Mouse (Mus musculus) macrophage (primary cell): ENCODE data around the gene Supt16. TPM values are rescaled to one million over a fixed set of nuclear protein-coding genes. Genes with fewer than 3 reads are reported as not detected.

Experiments used
- H3K27ac ChIP-seq: fragments of 350-480 bp; formaldehyde crosslinking; 2 replicates; pipeline ENCODE4 v1.9.0; 2021
- H3K36me3 ChIP-seq: fragments of 350-480 bp; formaldehyde crosslinking; 2 replicates; pipeline ENCODE4 v1.9.0; 2021; ENCODE audit errors: inconsistent target
- H3K4me3 ChIP-seq: fragments of 350-480 bp; formaldehyde crosslinking; 2 replicates; pipeline ENCODE4 v1.9.0; 2021; ENCODE audit errors: inconsistent target
- H3K79me2 ChIP-seq: fragments of 350-480 bp; formaldehyde crosslinking; 2 replicates; pipeline ENCODE4 v1.9.0; 2021; ENCODE audit errors: inconsistent target
- WGBS: methylation state at CpG from one replicate; pipeline ENCODE4 v1.1.7; 2026; ENCODE audit warnings: inconsistent platforms; ENCODE audit not compliant: missing documents; 5-methylcytosine and 5-hydroxymethylcytosine counted together
- polyA plus RNA-seq: library from polyadenylated mRNA; stranded (reverse); fragments of 250-400 nt; gene quantifications from 3 replicates; pipeline ENCODE4 v1.2.4, GENCODE M21; 2018; ENCODE audit warnings: inconsistent platforms

Supt16 gene
- polyA plus RNA-seq, 1 experiment from 2014 or later, result 74.0 TPM

DNA sequence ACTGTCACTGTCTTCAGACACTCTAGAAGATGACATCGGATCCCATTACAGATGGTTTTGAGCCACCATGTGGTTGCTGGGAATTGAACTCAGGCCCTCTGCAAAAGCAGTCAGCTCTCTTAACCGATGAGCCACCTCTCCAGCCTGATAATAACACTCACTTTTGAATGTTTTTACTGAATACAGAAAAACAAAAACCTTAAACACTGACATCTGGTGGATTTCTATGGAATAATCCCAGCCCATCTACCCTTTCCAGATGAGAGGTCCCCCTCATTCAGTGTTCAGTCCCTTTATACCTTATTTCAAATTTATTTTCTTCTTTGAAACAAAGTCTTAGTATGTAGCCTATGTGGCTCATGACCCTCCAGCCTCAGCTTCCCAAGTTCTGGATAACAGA lies 7.7 kb downstream of the Supt16 start:
- H3K79me2 ChIP-seq, result peaks cover 100% of the 10 kb centered on the region
- no peaks in the 10 kb centered on the region for H3K36me3 ChIP-seq
- WGBS, result 87% methylated on average over 2 of the region's 2 CpGs
- H3K27ac ChIP-seq, result no peak overlapping the region
- H3K4me3 ChIP-seq, result no peak overlapping the region

GRCm38 (mm10) chr14:52188788-52189187 lies 8.4 kb downstream of the Supt16 start:
- H3K79me2 ChIP-seq, result peaks cover 100% of the 10 kb centered on the region
- no peaks in the 10 kb centered on the region for H3K36me3 ChIP-seq
- WGBS, result 80% methylated on average over 1 of the region's 1 CpGs
- H3K27ac ChIP-seq, result no peak overlapping the region
- H3K4me3 ChIP-seq, result no peak overlapping the region

GRCm38 (mm10) chr14:52166571-52166970 lies 30.6 kb downstream of the Supt16 start:
- 23% methylated on average over 2 of the region's 2 CpGs for WGBS
- Histone ChIP-seq H3K4me3 (no peak overlapping the region), H3K79me2 (no peaks in the 10 kb centered on the region), H3K27ac (no peak overlapping the region), H3K36me3 (peaks cover 52% of the 10 kb centered on the region)

DNA sequence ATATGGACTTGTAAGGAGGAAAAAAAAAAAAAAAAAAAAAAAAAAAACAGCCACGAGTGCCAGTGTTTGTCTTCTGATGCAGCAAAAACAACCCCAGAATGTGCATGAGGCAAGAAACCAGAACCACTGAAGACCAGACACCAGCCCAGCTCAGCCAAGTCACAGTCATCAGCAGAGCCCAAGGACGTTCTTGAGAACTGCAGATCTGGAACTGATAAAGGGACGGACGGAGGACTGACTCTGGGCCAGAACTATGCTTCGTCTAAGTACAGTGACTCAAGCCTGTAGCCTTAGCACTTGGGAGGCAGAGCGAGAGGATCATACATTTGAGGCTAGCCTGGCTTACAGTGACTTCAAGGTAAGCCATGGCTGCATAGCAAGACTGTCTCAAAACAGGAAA lies 36.3 kb downstream of the Supt16 start:
- peaks cover 54% of the 10 kb centered on the region for H3K36me3 ChIP-seq
- WGBS, result 88% methylated on average over 5 of the region's 6 CpGs

DNA sequence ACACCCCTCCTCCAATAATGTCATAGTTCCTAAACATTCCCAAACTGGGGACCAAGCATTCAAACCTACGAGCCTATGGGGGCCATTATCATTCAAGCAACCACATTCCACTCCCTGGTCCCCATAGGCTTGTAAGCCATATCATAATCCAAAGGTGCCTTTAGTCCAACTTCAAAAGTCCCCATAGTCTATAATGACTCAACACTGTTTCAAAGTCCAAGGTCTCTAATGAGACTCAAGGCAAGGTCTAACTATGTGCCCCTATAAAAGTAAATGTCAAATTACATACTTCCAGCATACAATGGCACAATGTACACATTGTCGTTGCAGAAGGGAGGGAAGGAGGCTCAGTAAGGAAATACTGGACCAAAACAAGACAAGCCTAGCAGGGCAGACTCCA lies 42.2 kb downstream of the Supt16 start:
- WGBS, result 94% methylated on average over 2 of the region's 2 CpGs
- Histone ChIP-seq H3K79me2 (no peaks in the 10 kb centered on the region), H3K4me3 (no peak overlapping the region), H3K36me3 (peaks cover 6% of the 10 kb centered on the region), H3K27ac (no peak overlapping the region)

More for the DNA sequence above, 36.3 kb downstream of the Supt16 start:
- Histone ChIP-seq H3K27ac (no peak overlapping the region), H3K79me2 (no peaks in the 10 kb centered on the region), H3K4me3 (no peak overlapping the region)

- Histone ChIP-seq H3K27ac (no peak overlapping the region), H3K79me2 (no peaks in the 10 kb centered on the region), H3K36me3 (no peaks in the 10 kb centered on the region), H3K4me3 (no peak overlapping the region)
- 69% methylated on average over 3 of the region's 3 CpGs for WGBS
Measured at GRCm38 (mm10) chr14:52152613-52153012, 44.6 kb downstream of the Supt16 start.

DNA sequence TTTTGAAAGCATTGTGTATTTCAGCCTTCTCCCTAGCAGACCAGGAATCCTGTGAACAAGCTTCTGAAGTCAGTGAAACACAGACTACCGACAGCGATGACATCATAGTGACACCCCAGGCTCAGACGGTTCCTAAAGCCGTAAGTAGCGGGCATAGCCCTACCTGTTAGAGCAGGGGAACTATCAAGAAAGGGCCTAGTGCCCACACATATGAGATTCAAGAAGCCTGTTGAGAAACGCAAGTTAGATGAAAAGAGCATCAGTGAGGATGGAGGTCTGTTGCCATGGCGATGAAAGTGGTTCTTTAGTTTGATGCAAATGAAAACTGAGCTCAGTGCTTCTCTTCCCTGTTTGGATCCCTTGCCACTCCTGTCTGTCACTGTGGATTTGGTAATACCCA lies 45.0 kb downstream of the Supt16 start:
- Histone ChIP-seq H3K27ac (no peak overlapping the region), H3K4me3 (no peak overlapping the region), H3K36me3 (no peaks in the 10 kb centered on the region), H3K79me2 (no peaks in the 10 kb centered on the region)
- 96% methylated on average over 7 of the region's 7 CpGs for WGBS

DNA sequence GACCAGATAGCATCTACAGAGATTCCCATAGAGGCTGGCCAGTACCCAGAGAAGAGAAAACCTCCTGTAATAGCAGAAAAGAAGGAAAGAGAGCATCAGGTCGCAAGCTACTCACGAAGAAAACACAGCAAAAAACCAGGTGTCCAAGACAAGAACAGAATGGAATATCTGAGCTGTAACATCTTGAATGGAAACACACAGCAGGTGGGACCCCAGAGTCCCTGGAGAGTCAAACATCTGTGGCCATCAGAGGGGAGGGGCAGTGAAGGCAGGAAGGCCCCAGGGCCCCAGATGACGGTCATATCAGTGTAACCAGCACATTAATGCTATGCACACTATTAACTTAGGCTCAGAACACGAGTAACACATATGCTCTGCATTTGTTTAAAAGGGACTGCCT lies 47.3 kb downstream of the Supt16 start:
- H3K27ac ChIP-seq, result no peak overlapping the region
- no peak overlapping the region for H3K4me3 ChIP-seq
- no peaks in the 10 kb centered on the region for H3K79me2 ChIP-seq
- no peaks in the 10 kb centered on the region for H3K36me3 ChIP-seq
- WGBS, result 86% methylated on average over 4 of the region's 4 CpGs

DNA sequence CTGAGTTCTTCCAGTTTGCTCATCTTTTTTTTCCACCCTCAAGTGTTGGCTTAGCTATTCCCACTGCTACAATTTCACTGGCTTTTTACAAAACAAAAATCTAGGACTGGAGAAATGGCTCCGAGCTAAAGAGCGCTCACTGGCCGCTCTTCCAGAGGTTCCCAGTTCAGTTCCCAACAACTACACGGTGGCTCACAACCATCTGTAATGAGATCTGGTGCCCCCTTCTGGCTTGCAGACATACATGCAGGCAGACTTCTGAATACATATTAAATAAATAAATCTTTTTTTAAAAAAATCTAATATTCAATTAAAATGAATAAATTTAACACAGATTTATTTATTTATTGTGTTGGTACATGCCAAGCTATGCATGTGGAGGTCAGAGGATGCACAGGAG lies 50.7 kb downstream of the Supt16 start:
- 91% methylated on average over 4 of the region's 4 CpGs for WGBS
- H3K36me3 ChIP-seq, result no peaks in the 10 kb centered on the region

DNA sequence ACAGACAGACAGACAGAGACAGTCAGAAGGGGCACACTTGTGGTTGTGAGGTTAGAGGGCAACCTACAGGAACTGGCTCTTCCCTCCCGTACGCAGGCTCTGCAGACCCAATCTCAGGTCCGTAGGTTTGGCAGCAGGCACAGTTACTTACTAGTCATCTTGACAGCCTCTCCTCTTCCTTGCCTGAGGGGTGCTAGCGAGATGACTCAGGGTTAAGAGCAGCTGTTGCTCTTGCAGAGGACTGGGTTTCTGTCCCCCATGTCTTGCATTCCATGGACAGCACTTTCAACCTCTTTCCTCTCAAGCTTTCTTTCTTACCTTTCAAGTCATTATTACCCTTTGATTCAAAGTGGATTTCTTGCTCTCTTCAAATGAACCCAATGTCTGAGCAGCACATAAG lies 53.1 kb downstream of the Supt16 start:
- 71% methylated on average over 4 of the region's 4 CpGs for WGBS
- no peak overlapping the region for H3K27ac ChIP-seq
- H3K4me3 ChIP-seq, result no peak overlapping the region
- no peaks in the 10 kb centered on the region for H3K79me2 ChIP-seq
- no peaks in the 10 kb centered on the region for H3K36me3 ChIP-seq

More for the DNA sequence above, 50.7 kb downstream of the Supt16 start:
- Histone ChIP-seq H3K4me3 (no peak overlapping the region), H3K27ac (no peak overlapping the region), H3K79me2 (no peaks in the 10 kb centered on the region)

DNA sequence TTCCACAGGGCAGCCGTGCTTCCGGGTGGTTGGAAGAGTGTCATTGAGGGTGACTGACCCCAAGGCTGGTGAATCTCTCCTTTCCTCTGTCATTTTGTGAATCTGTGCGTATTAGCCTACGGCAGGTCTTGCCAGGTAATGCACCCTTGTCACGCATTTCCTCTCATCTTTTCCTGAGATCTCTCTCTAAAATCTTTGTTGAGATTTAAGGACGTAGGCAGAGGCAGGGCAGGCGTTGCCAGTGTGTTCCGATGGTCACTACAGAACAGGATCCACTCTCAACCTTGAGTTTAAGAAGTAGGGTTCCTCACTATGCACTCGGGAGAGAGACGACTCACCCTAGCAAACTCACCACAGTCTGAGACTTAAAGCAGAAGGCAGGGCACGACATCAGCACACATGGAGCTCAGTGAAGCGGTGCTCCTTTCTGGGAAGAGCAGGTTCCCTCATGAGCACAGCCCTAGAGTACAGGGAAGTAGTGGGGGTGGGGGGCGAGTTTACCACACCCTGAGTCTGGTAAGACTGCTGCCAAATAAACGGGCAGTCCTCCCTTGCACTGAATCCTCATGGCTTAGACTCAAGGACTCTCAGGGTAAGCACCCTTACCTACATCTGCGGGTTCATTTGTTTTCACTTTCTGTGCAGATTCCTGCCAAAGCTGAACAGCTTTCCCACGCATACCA lies 55.6 kb downstream of the Supt16 start:
- WGBS, result 15% methylated on average over 16 of the region's 16 CpGs
- peak overlapping the region; percentile 25 for H3K4me3 ChIP-seq

DNA sequence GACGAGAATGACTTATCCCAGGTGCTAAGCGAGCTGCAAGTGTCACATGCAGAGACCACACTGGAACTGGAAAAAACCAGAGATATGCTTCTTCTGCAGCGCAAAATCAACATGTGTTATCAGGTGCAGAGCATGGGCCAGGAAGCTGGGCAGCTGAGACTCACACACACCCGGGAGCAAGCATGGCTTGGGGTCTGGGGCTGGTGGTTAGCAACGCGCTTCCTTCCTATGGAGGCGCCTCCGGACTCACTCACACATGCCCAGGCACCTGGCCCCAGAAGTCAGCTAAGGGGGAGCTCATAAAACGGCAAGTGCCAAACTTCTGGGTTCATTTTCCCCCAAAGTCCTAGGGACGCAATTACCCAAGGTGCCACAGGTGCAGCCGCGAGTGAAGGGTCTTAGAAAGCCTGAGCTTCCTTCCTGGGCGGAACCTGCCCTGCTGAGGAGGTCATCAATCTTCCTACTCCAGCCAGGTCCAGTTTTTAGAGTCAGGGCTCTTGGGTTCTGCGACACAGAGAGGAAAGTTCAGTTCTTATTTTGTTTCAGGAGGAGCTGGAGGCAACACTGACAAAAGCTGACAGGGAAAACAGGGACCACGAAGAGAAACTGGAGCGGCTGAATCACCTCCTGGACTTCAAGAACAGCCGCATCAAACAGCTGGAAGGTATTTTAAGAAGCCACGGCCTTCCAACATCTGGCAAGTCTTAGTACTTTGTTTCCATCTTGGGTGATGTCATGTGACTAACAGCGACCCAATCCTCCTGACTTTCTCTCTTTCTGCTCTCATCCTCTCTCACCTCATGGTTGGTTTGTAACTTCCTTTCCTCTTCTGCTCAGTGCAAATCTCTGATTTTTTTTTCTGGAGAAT lies 56.4 kb downstream of the Supt16 start:
- WGBS, result 7% methylated on average over 17 of the region's 19 CpGs

More for the DNA sequence above, 55.6 kb downstream of the Supt16 start:
- no peaks in the 10 kb centered on the region for H3K36me3 ChIP-seq
- H3K79me2 ChIP-seq, result no peaks in the 10 kb centered on the region
- no peak overlapping the region for H3K27ac ChIP-seq

GRCm38 (mm10) chr14:52133584-52133983 lies 63.6 kb downstream of the Supt16 start:
- no peaks in the 10 kb centered on the region for H3K36me3 ChIP-seq
- no peak overlapping the region for H3K27ac ChIP-seq
- H3K79me2 ChIP-seq, result no peaks in the 10 kb centered on the region
- WGBS, result 6% methylated on average over 5 of the region's 5 CpGs
- H3K4me3 ChIP-seq, result no peak overlapping the region

More for the DNA sequence above, 56.4 kb downstream of the Supt16 start:
- Histone ChIP-seq H3K4me3 (peak overlapping the region; percentile 25), H3K79me2 (no peaks in the 10 kb centered on the region), H3K27ac (0 out of 2 replicates have a peak overlapping the region, but pooled peaks have one; percentile 12), H3K36me3 (no peaks in the 10 kb centered on the region)

DNA sequence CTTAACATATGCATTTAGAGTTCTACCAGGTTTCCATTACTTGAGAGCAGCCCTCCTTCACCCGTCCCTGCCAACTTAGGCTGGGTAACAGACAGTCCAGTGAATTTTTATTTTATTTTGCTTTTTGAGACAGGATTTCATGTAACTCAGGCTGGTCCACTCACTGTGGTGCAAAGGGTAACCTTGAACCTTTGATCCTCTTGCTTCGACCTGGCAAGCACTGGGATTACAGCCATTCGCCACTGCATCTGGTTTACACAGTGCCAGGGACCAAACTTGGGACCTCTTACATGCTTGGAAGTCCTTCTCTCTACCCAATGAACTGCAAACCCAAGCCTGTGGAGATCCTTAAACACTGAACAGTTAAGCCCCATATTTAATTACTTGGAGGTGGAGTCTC lies 72.6 kb downstream of the Supt16 start:
- Histone ChIP-seq H3K27ac (no peak overlapping the region), H3K4me3 (no peak overlapping the region), H3K36me3 (no peaks in the 10 kb centered on the region), H3K79me2 (no peaks in the 10 kb centered on the region)
- WGBS, result 95% methylated on average over 3 of the region's 3 CpGs

DNA sequence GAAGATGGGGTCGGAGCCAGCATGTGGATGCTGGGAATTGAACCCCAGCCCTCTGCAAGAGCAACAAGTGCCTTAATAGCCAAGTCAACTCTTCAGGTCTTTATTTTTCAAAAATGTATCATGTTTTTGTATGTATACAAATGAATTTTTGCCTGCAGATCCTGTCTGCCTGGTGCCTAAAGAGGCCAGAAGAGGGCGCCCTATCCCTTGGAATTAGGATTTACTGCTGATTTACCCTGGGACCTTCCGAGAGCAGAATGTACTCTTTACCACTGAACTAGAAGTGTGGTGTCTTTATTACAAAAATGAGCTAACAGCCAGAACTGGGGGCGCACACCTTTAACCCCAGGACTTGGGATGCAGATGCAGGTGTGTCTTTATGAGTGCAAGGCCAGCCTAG lies 73.3 kb downstream of the Supt16 start:
- Histone ChIP-seq H3K79me2 (no peaks in the 10 kb centered on the region), H3K27ac (no peak overlapping the region), H3K4me3 (no peak overlapping the region), H3K36me3 (no peaks in the 10 kb centered on the region)
- 29% methylated on average over 4 of the region's 4 CpGs for WGBS
